Mouse (Mus musculus) adipose tissue, adult 10 weeks (tissue): ENCODE data around the gene Gm7168. TPM values are rescaled to one million over a fixed set of nuclear protein-coding genes. Genes with fewer than 3 reads are reported as not detected.

Experiments used
- polyA plus RNA-seq: library from polyadenylated mRNA; stranded (reverse); fragments of 350-450 nt; fragmentation: Illumina TruSeq; extraction: RNeasy Lipid Tissue Mini Kit (QIAGEN cat#74804); gene quantifications from one replicate; pipeline ENCODE4 v1.2.3, GENCODE M21; 2014; ENCODE audit warnings: low read depth, low replicate concordance

Gm7168 gene
- polyA plus RNA-seq = not detected

DNA sequence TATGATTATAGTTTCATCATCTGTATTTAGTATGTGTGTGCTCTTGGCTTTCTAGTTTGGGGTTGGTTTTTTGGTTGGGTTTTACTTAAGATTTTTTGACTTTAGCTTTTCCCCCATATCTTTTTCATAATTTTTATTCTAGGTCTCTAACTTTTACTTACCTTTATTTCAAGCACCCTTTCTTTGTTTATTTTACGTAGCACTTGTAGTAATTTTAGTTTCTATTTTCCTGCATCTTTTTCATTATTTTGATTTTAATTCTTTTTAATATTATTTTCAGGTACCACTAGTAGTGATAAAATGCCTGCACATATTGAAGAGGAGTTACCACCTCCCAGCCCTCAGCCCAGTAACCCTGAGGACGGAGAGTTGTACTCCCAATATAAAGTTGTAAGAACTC is at the start of gene Gm7168:
Gene Gm7168, plus strand, starts transcription at position 301 of the 400 bp plus-strand sequence.

Other genes starting within 250 kb of the Gm7168 start
- 84.1 TPM for gene Afdn, start 187.8 kb upstream of the Gm7168 start, polyA plus RNA-seq
- gene Tcte2, start 186.5 kb upstream of the Gm7168 start, polyA plus RNA-seq = 5.8 TPM
- gene Gm7356, start 55.3 kb downstream of the Gm7168 start, polyA plus RNA-seq = 0.41 TPM
- 0.41 TPM for gene Gm7358, start 111.2 kb downstream of the Gm7168 start, polyA plus RNA-seq